Mouse (Mus musculus): ENCODE data around the gene Recql5. TPM values are rescaled to one million over a fixed set of nuclear protein-coding genes. Genes with fewer than 3 reads are reported as not detected.
A peak's percentile ranks its signal among the peaks of the same experiment; 100 is the strongest.
"Not testable (repeated sequence)": the region's sequence is repeated elsewhere in the genome, so short reads cannot be mapped to it uniquely, and the experiment has no call there.

Recql5 gene
- polyA plus RNA-seq, 1 experiment from 2014 or later, result 20.7 TPM

- Histone ChIP-seq H3K9me3 (ENCODE audit: control insufficient read depth, low read length) (no peaks in the 10 kb centered on the region), H3K27me3 (replicated peaks; ENCODE audit: control insufficient read depth, insufficient read depth, low read length) (no peaks in the 10 kb centered on the region), H3K36me3 (ENCODE audit: control insufficient read depth, insufficient read depth, low read length) (no peaks in the 10 kb centered on the region), H3K4me1 (replicated peaks; ENCODE audit: control insufficient read depth, insufficient read depth, low read length) (no peaks in the 10 kb centered on the region), H3K9ac (ENCODE audit: low read length) (no peak overlapping the region), H3K27ac (ENCODE audit: low read depth) (no peak overlapping the region), H3K4me3 (ENCODE audit: low read depth, low read length) (no peak overlapping the region), H3K4me2 (ENCODE audit: low read length) (no peak overlapping the region)
- no peak for ATAC-seq (replicated peaks; ENCODE audit: low FRiP score, low TSS enrichment, low read depth)
- DNase-seq (ENCODE audit: low spot score), result no peak
- 91% methylated on average over 3 of the region's 3 CpGs for WGBS
Measured at GRCm38 (mm10) chr11:115875935-115876334, 57.3 kb downstream of the Recql5 start.

- no peak overlapping the region for H3K27ac ChIP-seq (ENCODE audit: low read depth)
- H3K9me3 ChIP-seq (ENCODE audit: control insufficient read depth, low read length), result no peaks in the 10 kb centered on the region
- ATAC-seq (replicated peaks; ENCODE audit: low FRiP score, low TSS enrichment, low read depth) (no peak), DNase-seq (ENCODE audit: low spot score) (no peak)
- 48% methylated on average over 4 of the region's 4 CpGs for WGBS
- no peak overlapping the region for H3K4me2 ChIP-seq (ENCODE audit: low read length)
- no peak overlapping the region for H3K9ac ChIP-seq (ENCODE audit: low read length)
- H3K4me3 ChIP-seq (ENCODE audit: low read depth, low read length), result no peak overlapping the region
- no peaks in the 10 kb centered on the region for H3K27me3 ChIP-seq (replicated peaks; ENCODE audit: control insufficient read depth, insufficient read depth, low read length)
- no peaks in the 10 kb centered on the region for H3K4me1 ChIP-seq (replicated peaks; ENCODE audit: control insufficient read depth, insufficient read depth, low read length)
- no peaks in the 10 kb centered on the region for H3K36me3 ChIP-seq (ENCODE audit: control insufficient read depth, insufficient read depth, low read length)
Measured at GRCm38 (mm10) chr11:115872437-115872836, 60.8 kb downstream of the Recql5 start.

GRCm38 (mm10) chr11:115869393-115869792 is 63.9 kb downstream of the Recql5 start:
- Histone ChIP-seq H3K4me2 (ENCODE audit: low read length) (no peak overlapping the region), H3K4me1 (replicated peaks; ENCODE audit: control insufficient read depth, insufficient read depth, low read length) (no peaks in the 10 kb centered on the region), H3K9me3 (ENCODE audit: control insufficient read depth, low read length) (no peaks in the 10 kb centered on the region), H3K4me3 (ENCODE audit: low read depth, low read length) (no peak overlapping the region), H3K27ac (ENCODE audit: low read depth) (no peak overlapping the region), H3K27me3 (replicated peaks; ENCODE audit: control insufficient read depth, insufficient read depth, low read length) (no peaks in the 10 kb centered on the region), H3K36me3 (ENCODE audit: control insufficient read depth, insufficient read depth, low read length) (no peaks in the 10 kb centered on the region), H3K9ac (ENCODE audit: low read length) (no peak overlapping the region)
- ATAC-seq (replicated peaks; ENCODE audit: low FRiP score, low TSS enrichment, low read depth) (peak; percentile 68), DNase-seq (ENCODE audit: low spot score) (no peak)
- 78% methylated on average over 8 of the region's 8 CpGs for WGBS

GRCm38 (mm10) chr11:115863895-115864294 is 69.4 kb downstream of the Recql5 start:
- Histone ChIP-seq H3K36me3 (ENCODE audit: control insufficient read depth, insufficient read depth, low read length) (no peaks in the 10 kb centered on the region), H3K4me2 (ENCODE audit: low read length) (no peak overlapping the region), H3K4me3 (ENCODE audit: low read depth, low read length) (no peak overlapping the region), H3K4me1 (replicated peaks; ENCODE audit: control insufficient read depth, insufficient read depth, low read length) (peaks cover 4% of the 10 kb centered on the region), H3K27me3 (replicated peaks; ENCODE audit: control insufficient read depth, insufficient read depth, low read length) (peaks cover 25% of the 10 kb centered on the region), H3K9ac (ENCODE audit: low read length) (no peak overlapping the region), H3K9me3 (ENCODE audit: control insufficient read depth, low read length) (no peaks in the 10 kb centered on the region), H3K27ac (ENCODE audit: low read depth) (no peak overlapping the region)
- DNase-seq (ENCODE audit: low spot score) (no peak), ATAC-seq (replicated peaks; ENCODE audit: low FRiP score, low TSS enrichment, low read depth) (no peak)
- WGBS, result 81% methylated on average over 8 of the region's 8 CpGs

- peak overlapping the region; percentile 35 for H3K4me3 ChIP-seq (ENCODE audit: low read depth, low read length)
- 0 out of 2 replicates have a peak, but pooled peaks cover 5% of the 10 kb centered on the region for H3K9me3 ChIP-seq (ENCODE audit: control insufficient read depth, low read length)
- DNase-seq (ENCODE audit: low spot score), result peak; percentile 88
- H3K4me2 ChIP-seq (ENCODE audit: low read length), result peak overlapping the region; percentile 59
- 0 out of 2 replicates have a peak, but pooled peaks cover 3% of the 10 kb centered on the region for H3K36me3 ChIP-seq (ENCODE audit: control insufficient read depth, insufficient read depth, low read length)
- peak; percentile 86 for ATAC-seq (replicated peaks; ENCODE audit: low FRiP score, low TSS enrichment, low read depth)
- no peak overlapping the region for H3K27ac ChIP-seq (ENCODE audit: low read depth)
- H3K4me1 ChIP-seq (replicated peaks; ENCODE audit: control insufficient read depth, insufficient read depth, low read length), result peaks cover 6% of the 10 kb centered on the region
- peaks cover 40% of the 10 kb centered on the region for H3K27me3 ChIP-seq (replicated peaks; ENCODE audit: control insufficient read depth, insufficient read depth, low read length)
- 2% methylated on average over 66 of the region's 75 CpGs for WGBS
- H3K9ac ChIP-seq (ENCODE audit: low read length), result peak overlapping the region; percentile 11; the same call in 1 of the 2 replicates
Measured at GRCm38 (mm10) chr11:115859143-115859945, 73.9 kb downstream of the Recql5 start.

DNA sequence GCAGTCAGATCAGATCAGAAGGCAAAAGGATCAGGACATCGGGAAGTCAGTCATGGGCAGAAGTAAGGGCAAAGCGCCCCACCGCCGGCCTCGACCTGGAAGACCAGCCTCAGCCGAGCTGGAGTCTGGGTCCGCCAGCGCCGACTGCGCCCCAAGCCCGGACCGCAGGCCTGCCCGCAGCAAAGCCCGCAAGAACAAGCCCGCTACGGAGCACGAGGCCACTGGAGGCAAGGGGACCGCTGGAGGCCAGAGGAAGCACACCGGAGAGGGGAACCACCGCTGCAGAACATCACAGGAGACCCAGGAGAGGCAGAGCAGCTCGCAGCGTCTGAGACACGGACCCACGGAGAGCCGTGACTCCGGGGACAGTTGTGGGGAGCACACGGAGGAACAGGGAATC is 74.9 kb downstream of the Recql5 start, which contains the start of gene Myo15b:
TSS of gene Myo15b (plus strand) at position 53 of the 400 bp plus-strand sequence.
- peak within 1 kb of the TSS; percentile 59 for H3K4me2 ChIP-seq (ENCODE audit: low read length)
- H3K27me3 ChIP-seq (replicated peaks; ENCODE audit: control insufficient read depth, insufficient read depth, low read length), result peaks cover 40% of the 10 kb centered on the region
- no peak within 1 kb of the TSS for H3K27ac ChIP-seq (ENCODE audit: low read depth)
- H3K4me3 ChIP-seq (ENCODE audit: low read depth, low read length), result peak within 1 kb of the TSS; percentile 35
- 0 out of 2 replicates have a peak, but pooled peaks cover 5% of the 10 kb centered on the region for H3K9me3 ChIP-seq (ENCODE audit: control insufficient read depth, low read length)
- 23% methylated on average over 27 of the region's 27 CpGs for WGBS
- H3K4me1 ChIP-seq (replicated peaks; ENCODE audit: control insufficient read depth, insufficient read depth, low read length), result peaks cover 6% of the 10 kb centered on the region
- ATAC-seq (replicated peaks; ENCODE audit: low FRiP score, low TSS enrichment, low read depth), result no peak
- DNase-seq (ENCODE audit: low spot score), result no peak
- 0 out of 2 replicates have a peak, but pooled peaks cover 12% of the 10 kb centered on the region for H3K36me3 ChIP-seq (ENCODE audit: control insufficient read depth, insufficient read depth, low read length)
- peak within 1 kb of the TSS; percentile 11; the same call in 1 of the 2 replicates for H3K9ac ChIP-seq (ENCODE audit: low read length)

DNA sequence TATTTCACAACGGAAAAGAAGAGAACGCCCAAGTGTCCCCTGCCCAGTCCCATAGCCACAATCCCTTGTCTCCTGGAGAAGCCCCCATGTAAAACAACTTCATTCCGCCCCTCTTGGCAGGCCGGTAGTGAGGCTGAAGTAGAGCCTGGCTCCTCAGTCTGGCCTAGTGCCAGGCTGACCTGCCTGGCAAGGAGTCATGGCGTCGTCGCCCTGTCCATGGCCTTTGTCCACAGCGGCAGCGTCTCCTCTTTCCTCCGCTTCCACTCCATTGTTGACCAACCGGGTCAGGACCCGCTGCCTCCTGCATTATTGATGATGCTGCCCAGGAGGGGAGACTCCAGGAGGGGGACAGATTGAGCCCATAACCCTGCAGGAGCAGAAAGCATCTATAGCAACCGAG is 75.3 kb downstream of the Recql5 start:
- no peak overlapping the region for H3K4me3 ChIP-seq (ENCODE audit: low read depth, low read length)
- H3K27ac ChIP-seq (ENCODE audit: low read depth), result no peak overlapping the region
- ATAC-seq (replicated peaks; ENCODE audit: low FRiP score, low TSS enrichment, low read depth) (no peak), DNase-seq (ENCODE audit: low spot score) (no peak)
- H3K4me2 ChIP-seq (ENCODE audit: low read length), result no peak overlapping the region
- H3K4me1 ChIP-seq (replicated peaks; ENCODE audit: control insufficient read depth, insufficient read depth, low read length), result peaks cover 6% of the 10 kb centered on the region
- peaks cover 40% of the 10 kb centered on the region for H3K27me3 ChIP-seq (replicated peaks; ENCODE audit: control insufficient read depth, insufficient read depth, low read length)
- 0 out of 2 replicates have a peak, but pooled peaks cover 5% of the 10 kb centered on the region for H3K9me3 ChIP-seq (ENCODE audit: control insufficient read depth, low read length)
- WGBS, result 68% methylated on average over 13 of the region's 13 CpGs
- H3K36me3 ChIP-seq (ENCODE audit: control insufficient read depth, insufficient read depth, low read length), result 0 out of 2 replicates have a peak, but pooled peaks cover 13% of the 10 kb centered on the region
- H3K9ac ChIP-seq (ENCODE audit: low read length), result no peak overlapping the region

DNA sequence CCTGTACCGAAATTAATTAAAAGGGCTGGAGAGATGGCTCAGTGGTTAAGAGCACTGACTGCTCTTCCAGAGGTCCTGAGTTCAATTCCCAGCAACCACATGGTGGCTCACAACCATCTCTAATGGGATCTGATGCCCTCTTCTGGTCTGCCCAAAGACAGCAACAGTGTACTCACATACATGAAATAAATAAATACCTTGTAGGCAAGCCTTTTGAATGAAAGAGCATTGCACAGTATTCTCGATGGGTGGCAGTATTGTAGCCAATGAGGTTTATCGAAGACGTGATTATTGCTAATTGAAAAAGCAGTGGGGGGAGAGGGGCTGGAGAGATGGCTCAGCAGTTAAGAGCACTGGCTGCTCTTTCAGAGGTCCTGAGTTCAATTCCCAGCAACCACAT is 76.1 kb downstream of the Recql5 start:
- H3K9me3 ChIP-seq (ENCODE audit: control insufficient read depth, low read length); ATAC-seq (replicated peaks; ENCODE audit: low FRiP score, low TSS enrichment, low read depth); H3K9ac ChIP-seq (ENCODE audit: low read length); H3K27ac ChIP-seq (ENCODE audit: low read depth); H3K4me2 ChIP-seq (ENCODE audit: low read length); DNase-seq (ENCODE audit: low spot score); H3K4me1 ChIP-seq (replicated peaks; ENCODE audit: control insufficient read depth, insufficient read depth, low read length); H3K4me3 ChIP-seq (ENCODE audit: low read depth, low read length): not testable (repeated sequence)
- Histone ChIP-seq H3K27me3 (replicated peaks; ENCODE audit: control insufficient read depth, insufficient read depth, low read length) (peaks cover 40% of the 10 kb centered on the region), H3K36me3 (ENCODE audit: control insufficient read depth, insufficient read depth, low read length) (0 out of 2 replicates have a peak, but pooled peaks cover 17% of the 10 kb centered on the region)
- 94% methylated on average over 4 of the region's 4 CpGs for WGBS

Data from intestine, embryonic 14.5 days (tissue).